Mouse (Mus musculus): ENCODE data around the gene C4b. TPM values are rescaled to one million over a fixed set of nuclear protein-coding genes. Genes with fewer than 3 reads are reported as not detected.

Gene C4b
- 10.9 TPM for polyA plus RNA-seq (2015; fragmentation: Illumina TruSeq; extraction: RNeasy Lipid Tissue Mini Kit (QIAGEN cat#74804); ENCODE audit: low read depth, low replicate concordance)

DNA sequence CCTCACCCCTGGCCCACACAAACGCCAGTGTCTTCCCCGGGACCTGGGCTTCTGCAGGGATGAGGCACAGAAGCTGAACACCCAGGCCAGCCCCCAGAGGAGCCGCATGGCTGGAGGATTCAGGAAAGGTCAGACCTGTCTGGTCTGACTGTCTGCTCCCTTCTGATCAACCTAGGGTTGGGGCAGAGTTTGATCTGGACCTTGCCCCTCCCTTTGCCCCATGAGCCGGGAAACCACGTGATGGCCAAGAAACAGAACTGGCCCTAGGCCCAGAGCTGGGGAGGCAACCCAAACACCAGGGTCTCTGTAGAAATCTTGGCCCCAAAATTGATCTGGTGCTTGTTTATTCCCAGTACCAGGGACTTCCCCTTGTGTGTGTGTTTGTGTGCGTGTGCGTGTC lies at the start of gene C4b:
Gene C4b (minus strand): TSS at position 164 of the 400 bp plus-strand sequence.

Other genes with a start within 250 kb of the C4b start
- gene Btnl6, start 226.5 kb downstream of the C4b start, polyA plus RNA-seq (2015; fragmentation: Illumina TruSeq; extraction: RNeasy Lipid Tissue Mini Kit (QIAGEN cat#74804); ENCODE audit: low read depth, low replicate concordance), result not detected
- gene Notch4, start 179.6 kb downstream of the C4b start, polyA plus RNA-seq (2015; fragmentation: Illumina TruSeq; extraction: RNeasy Lipid Tissue Mini Kit (QIAGEN cat#74804); ENCODE audit: low read depth, low replicate concordance), result 2.6 TPM
- 3.5 TPM for gene Gpsm3, start 154.1 kb downstream of the C4b start, polyA plus RNA-seq (2015; fragmentation: Illumina TruSeq; extraction: RNeasy Lipid Tissue Mini Kit (QIAGEN cat#74804); ENCODE audit: low read depth, low replicate concordance)
- gene Pbx2, start 152.6 kb downstream of the C4b start, polyA plus RNA-seq (2015; fragmentation: Illumina TruSeq; extraction: RNeasy Lipid Tissue Mini Kit (QIAGEN cat#74804); ENCODE audit: low read depth, low replicate concordance), result 44.5 TPM
- gene Ager, start 146.0 kb downstream of the C4b start, polyA plus RNA-seq (2015; fragmentation: Illumina TruSeq; extraction: RNeasy Lipid Tissue Mini Kit (QIAGEN cat#74804); ENCODE audit: low read depth, low replicate concordance), result 0.58 TPM
- gene Rnf5, start 140.2 kb downstream of the C4b start, polyA plus RNA-seq (2015; fragmentation: Illumina TruSeq; extraction: RNeasy Lipid Tissue Mini Kit (QIAGEN cat#74804); ENCODE audit: low read depth, low replicate concordance), result 111 TPM
- gene Agpat1, start 139.6 kb downstream of the C4b start, polyA plus RNA-seq (2015; fragmentation: Illumina TruSeq; extraction: RNeasy Lipid Tissue Mini Kit (QIAGEN cat#74804); ENCODE audit: low read depth, low replicate concordance), result 124 TPM
- 3.2 TPM for gene Egfl8, start 127.9 kb downstream of the C4b start, polyA plus RNA-seq (2015; fragmentation: Illumina TruSeq; extraction: RNeasy Lipid Tissue Mini Kit (QIAGEN cat#74804); ENCODE audit: low read depth, low replicate concordance)
- gene Ppt2, start 115.4 kb downstream of the C4b start, polyA plus RNA-seq (2015; fragmentation: Illumina TruSeq; extraction: RNeasy Lipid Tissue Mini Kit (QIAGEN cat#74804); ENCODE audit: low read depth, low replicate concordance), result 37.7 TPM
- gene Prrt1, start 114.3 kb downstream of the C4b start, polyA plus RNA-seq (2015; fragmentation: Illumina TruSeq; extraction: RNeasy Lipid Tissue Mini Kit (QIAGEN cat#74804); ENCODE audit: low read depth, low replicate concordance), result 123 TPM
- gene Fkbpl, start 99.1 kb downstream of the C4b start, polyA plus RNA-seq (2015; fragmentation: Illumina TruSeq; extraction: RNeasy Lipid Tissue Mini Kit (QIAGEN cat#74804); ENCODE audit: low read depth, low replicate concordance), result 12.5 TPM
- 54.8 TPM for gene Atf6b, start 96.7 kb downstream of the C4b start, polyA plus RNA-seq (2015; fragmentation: Illumina TruSeq; extraction: RNeasy Lipid Tissue Mini Kit (QIAGEN cat#74804); ENCODE audit: low read depth, low replicate concordance)
- 0.86 TPM for gene Tnxb, start 73.3 kb downstream of the C4b start, polyA plus RNA-seq (2015; fragmentation: Illumina TruSeq; extraction: RNeasy Lipid Tissue Mini Kit (QIAGEN cat#74804); ENCODE audit: low read depth, low replicate concordance)
- not detected for gene Cyp21a1, start 60.7 kb upstream of the C4b start, polyA plus RNA-seq (2015; fragmentation: Illumina TruSeq; extraction: RNeasy Lipid Tissue Mini Kit (QIAGEN cat#74804); ENCODE audit: low read depth, low replicate concordance)
- 67.9 TPM for gene Stk19, start 93.1 kb upstream of the C4b start, polyA plus RNA-seq (2015; fragmentation: Illumina TruSeq; extraction: RNeasy Lipid Tissue Mini Kit (QIAGEN cat#74804); ENCODE audit: low read depth, low replicate concordance)
- gene Dxo, start 93.1 kb upstream of the C4b start, polyA plus RNA-seq (2015; fragmentation: Illumina TruSeq; extraction: RNeasy Lipid Tissue Mini Kit (QIAGEN cat#74804); ENCODE audit: low read depth, low replicate concordance), result 37.4 TPM
- gene Skiv2l, start 106.3 kb upstream of the C4b start, polyA plus RNA-seq (2015; fragmentation: Illumina TruSeq; extraction: RNeasy Lipid Tissue Mini Kit (QIAGEN cat#74804); ENCODE audit: low read depth, low replicate concordance), result 47.0 TPM
- 35.3 TPM for gene Nelfe, start 106.5 kb upstream of the C4b start, polyA plus RNA-seq (2015; fragmentation: Illumina TruSeq; extraction: RNeasy Lipid Tissue Mini Kit (QIAGEN cat#74804); ENCODE audit: low read depth, low replicate concordance)
- gene Cfb, start 118.6 kb upstream of the C4b start, polyA plus RNA-seq (2015; fragmentation: Illumina TruSeq; extraction: RNeasy Lipid Tissue Mini Kit (QIAGEN cat#74804); ENCODE audit: low read depth, low replicate concordance), result 0.31 TPM
- gene Zbtb12, start 135.6 kb upstream of the C4b start, polyA plus RNA-seq (2015; fragmentation: Illumina TruSeq; extraction: RNeasy Lipid Tissue Mini Kit (QIAGEN cat#74804); ENCODE audit: low read depth, low replicate concordance), result 5.7 TPM
- gene Gm20547, start 138.2 kb upstream of the C4b start, polyA plus RNA-seq (2015; fragmentation: Illumina TruSeq; extraction: RNeasy Lipid Tissue Mini Kit (QIAGEN cat#74804); ENCODE audit: low read depth, low replicate concordance), result not detected
- gene C2, start 154.4 kb upstream of the C4b start, polyA plus RNA-seq (2015; fragmentation: Illumina TruSeq; extraction: RNeasy Lipid Tissue Mini Kit (QIAGEN cat#74804); ENCODE audit: low read depth, low replicate concordance), result 1.5 TPM
- 122 TPM for gene Ehmt2, start 154.6 kb upstream of the C4b start, polyA plus RNA-seq (2015; fragmentation: Illumina TruSeq; extraction: RNeasy Lipid Tissue Mini Kit (QIAGEN cat#74804); ENCODE audit: low read depth, low replicate concordance)
- gene Slc44a4, start 170.6 kb upstream of the C4b start, polyA plus RNA-seq (2015; fragmentation: Illumina TruSeq; extraction: RNeasy Lipid Tissue Mini Kit (QIAGEN cat#74804); ENCODE audit: low read depth, low replicate concordance), result 0.19 TPM
- 51.2 TPM for gene Neu1, start 187.4 kb upstream of the C4b start, polyA plus RNA-seq (2015; fragmentation: Illumina TruSeq; extraction: RNeasy Lipid Tissue Mini Kit (QIAGEN cat#74804); ENCODE audit: low read depth, low replicate concordance)
- 8.3 TPM for gene Hspa1b, start 215.4 kb upstream of the C4b start, polyA plus RNA-seq (2015; fragmentation: Illumina TruSeq; extraction: RNeasy Lipid Tissue Mini Kit (QIAGEN cat#74804); ENCODE audit: low read depth, low replicate concordance)
- not detected for gene Gm20481, start 226.0 kb upstream of the C4b start, polyA plus RNA-seq (2015; fragmentation: Illumina TruSeq; extraction: RNeasy Lipid Tissue Mini Kit (QIAGEN cat#74804); ENCODE audit: low read depth, low replicate concordance)
- gene Hspa1a, start 228.3 kb upstream of the C4b start, polyA plus RNA-seq (2015; fragmentation: Illumina TruSeq; extraction: RNeasy Lipid Tissue Mini Kit (QIAGEN cat#74804); ENCODE audit: low read depth, low replicate concordance), result 8.4 TPM
- gene Hspa1l, start 228.8 kb upstream of the C4b start, polyA plus RNA-seq (2015; fragmentation: Illumina TruSeq; extraction: RNeasy Lipid Tissue Mini Kit (QIAGEN cat#74804); ENCODE audit: low read depth, low replicate concordance), result 0.36 TPM
- 26.4 TPM for gene Lsm2, start 238.0 kb upstream of the C4b start, polyA plus RNA-seq (2015; fragmentation: Illumina TruSeq; extraction: RNeasy Lipid Tissue Mini Kit (QIAGEN cat#74804); ENCODE audit: low read depth, low replicate concordance)